Comparison of ENCODE assay signal across 22 mouse cellular contexts in genomic region chr13:113000090-113000489, GRCm38 (mm10). TPM values are rescaled to one million over a fixed set of nuclear protein-coding genes. Genes with fewer than 3 reads are reported as not detected.
A peak's percentile ranks its signal among the peaks of the same experiment; 100 is the strongest.
DNase-seq lines count a peak whose midpoint lies in the region; ATAC-seq and TF ChIP-seq lines count a peak whose summit lies in the region.
"Had no signal": no experiment of that assay in that cellular context is flagged by ENCODE, and none has a peak within 500 bp of the region (broad histone marks: within the 10 kb centered on the region; RNA-seq: fewer than 3 reads in every experiment).

No protein-coding gene starts in this region.

- H3K4me1 ChIP-seq in lung, embryonic 14.5 days (ENCODE audit: insufficient read depth): no peaks in the 10 kb centered on the region
- H3K4me1 ChIP-seq in midbrain, embryonic 11.5 days (ENCODE audit: control insufficient read depth, insufficient read depth, low read length): no peaks in the 10 kb centered on the region
- H3K4me1 ChIP-seq in midbrain, embryonic 16.5 days (ENCODE audit: control insufficient read depth, insufficient read depth, low read length): peaks cover 10% of the 10 kb centered on the region
- 0 out of 2 replicates have a peak, but pooled peaks cover 3% of the 10 kb centered on the region for H3K4me1 ChIP-seq in stomach, embryonic 15.5 days
- peaks cover 8% of the 10 kb centered on the region; the same call in 1 of the 2 replicates for H3K4me1 ChIP-seq in forebrain, embryonic 16.5 days (replicated peaks; ENCODE audit: control insufficient read depth, insufficient read depth, low read length)

- ATAC-seq in lung, embryonic 14.5 days (ENCODE audit: insufficient read depth): no peak
- ATAC-seq in midbrain, embryonic 11.5 days (ENCODE audit: low FRiP score): no peak
- ATAC-seq in midbrain, embryonic 16.5 days: no peak
- ATAC-seq in stomach, embryonic 15.5 days (ENCODE audit: insufficient read depth, low FRiP score, low read depth): peak; percentile 11; the same call in 1 of the 2 replicates
- no peak for ATAC-seq in megakaryocyte, adult 5-6 weeks (ENCODE audit: poor library complexity, severe bottlenecking)
- ATAC-seq in forebrain, embryonic 16.5 days: no peak
- ATAC-seq: forebrain, embryonic 15.5 days had no signal

- no peaks in the 10 kb centered on the region for H3K9me3 ChIP-seq in lung, embryonic 14.5 days (ENCODE audit: low read depth, low read length)
- no peaks in the 10 kb centered on the region for H3K9me3 ChIP-seq in midbrain, embryonic 11.5 days (ENCODE audit: control insufficient read depth, low read length)
- H3K9me3 ChIP-seq in midbrain, embryonic 16.5 days (replicated peaks; ENCODE audit: control insufficient read depth, low read length, poor library complexity, severe bottlenecking): no peaks in the 10 kb centered on the region
- H3K9me3 ChIP-seq in stomach, embryonic 15.5 days: no peaks in the 10 kb centered on the region
- no peaks in the 10 kb centered on the region for H3K9me3 ChIP-seq in forebrain, embryonic 16.5 days (ENCODE audit: control insufficient read depth, low read length)
- H3K9me3 ChIP-seq: embryonic facial prominence, embryonic 15.5 days; forebrain, embryonic 15.5 days; heart, embryonic 12.5 days; hindbrain, embryonic 10.5 days; hindbrain, embryonic 15.5 days had no signal

- H3K4me3 ChIP-seq in lung, embryonic 14.5 days (ENCODE audit: low read depth, low read length): no peak overlapping the region
- no peak overlapping the region for H3K4me3 ChIP-seq in midbrain, embryonic 11.5 days (ENCODE audit: low read depth, low read length)
- no peak overlapping the region for H3K4me3 ChIP-seq in midbrain, embryonic 16.5 days (ENCODE audit: low read depth, low read length)
- H3K4me3 ChIP-seq in stomach, embryonic 15.5 days (replicated peaks): no peak overlapping the region
- no peak overlapping the region for H3K4me3 ChIP-seq in forebrain, embryonic 16.5 days (replicated peaks; ENCODE audit: low read length)
- H3K4me3 ChIP-seq: embryonic facial prominence, embryonic 15.5 days; forebrain, embryonic 15.5 days; heart, embryonic 12.5 days; hindbrain, embryonic 10.5 days; hindbrain, embryonic 15.5 days had no signal

- TF ChIP-seq CTCF in lung, embryonic 14.5 days (IDR thresholded peaks at IDR 0.05; ENCODE audit: low read depth): no peak

- 65% methylated on average over 3 of the region's 3 CpGs for WGBS in lung, embryonic 14.5 days
- 91% methylated on average over 3 of the region's 3 CpGs for WGBS in midbrain, embryonic 11.5 days
- 89% methylated on average over 3 of the region's 3 CpGs for WGBS in midbrain, embryonic 16.5 days
- WGBS in stomach, embryonic 15.5 days: 64% methylated on average over 3 of the region's 3 CpGs
- whole genome bisulfite sequencing in forebrain, embryonic 16.5 days: 76% methylated on average over 3 of the region's 3 CpGs

- 0 out of 2 replicates have a peak overlapping the region, but pooled peaks have one; percentile 60 for H3K27ac ChIP-seq in lung, embryonic 14.5 days (ENCODE audit: low read depth)
- H3K27ac ChIP-seq in midbrain, embryonic 11.5 days (ENCODE audit: low read depth, low read length): no peak overlapping the region
- no peak overlapping the region for H3K27ac ChIP-seq in midbrain, embryonic 16.5 days (ENCODE audit: low read length)
- peak overlapping the region; percentile 83 for H3K27ac ChIP-seq in stomach, embryonic 15.5 days
- H3K27ac ChIP-seq in forebrain, embryonic 16.5 days (ENCODE audit: low read length): no peak overlapping the region
- H3K27ac ChIP-seq: embryonic facial prominence, embryonic 15.5 days; forebrain, embryonic 15.5 days; hindbrain, embryonic 10.5 days; hindbrain, embryonic 15.5 days had no signal

- no peak overlapping the region for H3K9ac ChIP-seq in lung, embryonic 14.5 days
- H3K9ac ChIP-seq in midbrain, embryonic 11.5 days (ENCODE audit: low read length): no peak overlapping the region
- H3K9ac ChIP-seq in midbrain, embryonic 16.5 days (ENCODE audit: low read depth, low read length): no peak overlapping the region
- no peak overlapping the region for H3K9ac ChIP-seq in stomach, embryonic 15.5 days
- no peak overlapping the region for H3K9ac ChIP-seq in forebrain, embryonic 16.5 days (replicated peaks; ENCODE audit: low read depth, low read length)
- H3K9ac ChIP-seq: embryonic facial prominence, embryonic 15.5 days; forebrain, embryonic 15.5 days; heart, embryonic 12.5 days; hindbrain, embryonic 15.5 days had no signal

- H3K36me3 ChIP-seq in lung, embryonic 14.5 days (ENCODE audit: insufficient read depth): no peaks in the 10 kb centered on the region
- H3K36me3 ChIP-seq in midbrain, embryonic 11.5 days (ENCODE audit: control insufficient read depth, insufficient read depth, low read length): no peaks in the 10 kb centered on the region
- no peaks in the 10 kb centered on the region for H3K36me3 ChIP-seq in midbrain, embryonic 16.5 days (ENCODE audit: control insufficient read depth, insufficient read depth, low read length)
- no peaks in the 10 kb centered on the region for H3K36me3 ChIP-seq in stomach, embryonic 15.5 days
- no peaks in the 10 kb centered on the region for H3K36me3 ChIP-seq in forebrain, embryonic 16.5 days (ENCODE audit: control insufficient read depth, insufficient read depth)
- H3K36me3 ChIP-seq: embryonic facial prominence, embryonic 15.5 days; forebrain, embryonic 15.5 days; heart, embryonic 12.5 days; hindbrain, embryonic 10.5 days; hindbrain, embryonic 15.5 days had no signal

- peaks cover 50% of the 10 kb centered on the region for H3K27me3 ChIP-seq in lung, embryonic 14.5 days (ENCODE audit: insufficient read depth, low read length)
- H3K27me3 ChIP-seq in midbrain, embryonic 11.5 days (ENCODE audit: control insufficient read depth, insufficient read depth, low read length): peaks cover 52% of the 10 kb centered on the region
- H3K27me3 ChIP-seq in midbrain, embryonic 16.5 days (ENCODE audit: control insufficient read depth, insufficient read depth, low read depth, low read length): peaks cover 43% of the 10 kb centered on the region
- H3K27me3 ChIP-seq in stomach, embryonic 15.5 days (replicated peaks): peaks cover 37% of the 10 kb centered on the region
- peaks cover 41% of the 10 kb centered on the region for H3K27me3 ChIP-seq in forebrain, embryonic 16.5 days (replicated peaks; ENCODE audit: control insufficient read depth, insufficient read depth, low read length)

- no peak for DNase-seq in lung, embryonic 14.5 days
- no peak for DNase-seq in lung, postnatal 10 days
- DNase-seq in midbrain, embryonic 11.5 days (ENCODE audit: low spot score, missing footprints): peak; percentile 81
- DNase-seq: adrenal gland, adult 8-10 months; adrenal gland, postnatal 36 days; cerebellum, adult 2 months; embryo, embryonic 11 days; gastrocnemius, postnatal 10 days; heart, adult 18-20 months had no signal

- 0 out of 2 replicates have a peak overlapping the region, but pooled peaks have one; percentile 18 for H3K4me2 ChIP-seq in lung, embryonic 14.5 days
- no peak overlapping the region for H3K4me2 ChIP-seq in midbrain, embryonic 11.5 days
- no peak overlapping the region for H3K4me2 ChIP-seq in midbrain, embryonic 16.5 days (ENCODE audit: low read length)
- H3K4me2 ChIP-seq in stomach, embryonic 15.5 days: peak overlapping the region; percentile 36; the same call in 1 of the 2 replicates
- no peak overlapping the region for H3K4me2 ChIP-seq in forebrain, embryonic 16.5 days (ENCODE audit: low read length)
- H3K4me2 ChIP-seq: forebrain, embryonic 15.5 days; heart, embryonic 12.5 days had no signal

RNA-seq across cellular contexts. Expression of gene Mcidas, which starts 6.4 kb away (rescaled TPM):
- 1.1 and 2.2 TPM in 2 replicates for polyA plus RNA-seq in lung, embryonic 14.5 days (2014; fragmentation: Nextera tagmentation; extraction: Ambion mirVana)
- polyA plus RNA-seq in midbrain, embryonic 11.5 days (2014; fragmentation: Nextera tagmentation; extraction: Ambion mirVana): 0.12 TPM in 2 replicates
- 0.53 and 0.57 TPM in 2 replicates for polyA plus RNA-seq in midbrain, embryonic 16.5 days (2015; fragmentation: Nextera tagmentation; extraction: Ambion mirVana)
- 0.21 and 0.35 TPM in 2 replicates for polyA plus RNA-seq in stomach, embryonic 15.5 days (2015; fragmentation: Nextera tagmentation; extraction: Ambion mirVana)
- not detected in 2 replicates for total RNA-seq in megakaryocyte, adult 5-6 weeks (2015)
- not detected in 2 replicates for total RNA-seq in megakaryocyte, adult 5-6 weeks (2017)
- 0.20 and 0.66 TPM in 2 replicates for polyA plus RNA-seq in forebrain, embryonic 16.5 days (2015; fragmentation: Nextera tagmentation; extraction: Ambion mirVana)
- total RNA-seq: adrenal gland, postnatal 36 days; ES-E14; gastrocnemius, postnatal 10 days; gastrocnemius, postnatal 4 days; heart, adult 18-20 months; heart, postnatal 25 days had no signal
- polyA plus RNA-seq: embryonic facial prominence, embryonic 11.5 days; heart, embryonic 12.5 days had no signal

RNA-seq across cellular contexts. Expression of gene Ccno, which starts 12.5 kb away (rescaled TPM):
- 5.2 and 5.8 TPM in 2 replicates for polyA plus RNA-seq in lung, embryonic 14.5 days (2014; fragmentation: Nextera tagmentation; extraction: Ambion mirVana)
- polyA plus RNA-seq in midbrain, embryonic 11.5 days (2014; fragmentation: Nextera tagmentation; extraction: Ambion mirVana): 0.39 and 0.68 TPM in 2 replicates
- polyA plus RNA-seq in midbrain, embryonic 16.5 days (2015; fragmentation: Nextera tagmentation; extraction: Ambion mirVana): 1.2 and 1.5 TPM in 2 replicates
- 0.50 and 0.67 TPM in 2 replicates for polyA plus RNA-seq in stomach, embryonic 15.5 days (2015; fragmentation: Nextera tagmentation; extraction: Ambion mirVana)
- 2.8 and 4.7 TPM in 2 replicates for total RNA-seq in megakaryocyte, adult 5-6 weeks (2015)
- total RNA-seq in megakaryocyte, adult 5-6 weeks (2017): 4.1 and 5.9 TPM in 2 replicates
- polyA plus RNA-seq in forebrain, embryonic 16.5 days (2015; fragmentation: Nextera tagmentation; extraction: Ambion mirVana): 0.51 and 1.4 TPM in 2 replicates

RNA-seq across cellular contexts. Expression of gene Cdc20b, which starts 34.8 kb away (rescaled TPM):
- polyA plus RNA-seq in lung, embryonic 14.5 days (2014; fragmentation: Nextera tagmentation; extraction: Ambion mirVana): 0.28 TPM in 1 of 2 replicates, not detected in the other
- not detected in 2 replicates for polyA plus RNA-seq in midbrain, embryonic 11.5 days (2014; fragmentation: Nextera tagmentation; extraction: Ambion mirVana)
- polyA plus RNA-seq in midbrain, embryonic 16.5 days (2015; fragmentation: Nextera tagmentation; extraction: Ambion mirVana): 0.51 and 0.55 TPM in 2 replicates
- not detected in 2 replicates for polyA plus RNA-seq in stomach, embryonic 15.5 days (2015; fragmentation: Nextera tagmentation; extraction: Ambion mirVana)
- total RNA-seq in megakaryocyte, adult 5-6 weeks (2015): not detected in 2 replicates
- not detected in 2 replicates for total RNA-seq in megakaryocyte, adult 5-6 weeks (2017)
- 0.33 TPM in 1 of 2 replicates, not detected in the other for polyA plus RNA-seq in forebrain, embryonic 16.5 days (2015; fragmentation: Nextera tagmentation; extraction: Ambion mirVana)
- total RNA-seq: adrenal gland, adult 8-10 months; adrenal gland, postnatal 36 days; gastrocnemius, postnatal 10 days; gastrocnemius, postnatal 4 days; heart, adult 18-20 months; heart, postnatal 25 days had no signal
- polyA plus RNA-seq: cerebellum, adult 2 months; embryonic facial prominence, embryonic 11.5 days; heart, embryonic 12.5 days had no signal

RNA-seq across cellular contexts. Expression of gene Gpx8, which starts 46.1 kb away (rescaled TPM):
- polyA plus RNA-seq in lung, embryonic 14.5 days (2014; fragmentation: Nextera tagmentation; extraction: Ambion mirVana): 159 and 170 TPM in 2 replicates
- polyA plus RNA-seq in midbrain, embryonic 11.5 days (2014; fragmentation: Nextera tagmentation; extraction: Ambion mirVana): 117 and 123 TPM in 2 replicates
- 38.4 and 40.5 TPM in 2 replicates for polyA plus RNA-seq in midbrain, embryonic 16.5 days (2015; fragmentation: Nextera tagmentation; extraction: Ambion mirVana)
- 137 and 143 TPM in 2 replicates for polyA plus RNA-seq in stomach, embryonic 15.5 days (2015; fragmentation: Nextera tagmentation; extraction: Ambion mirVana)
- total RNA-seq in megakaryocyte, adult 5-6 weeks (2015): 0.85 TPM in 1 of 2 replicates, not detected in the other
- 1.9 TPM in 1 of 2 replicates, not detected in the other for total RNA-seq in megakaryocyte, adult 5-6 weeks (2017)
- 39.0 and 44.8 TPM in 2 replicates for polyA plus RNA-seq in forebrain, embryonic 16.5 days (2015; fragmentation: Nextera tagmentation; extraction: Ambion mirVana)

Comparison
In these comparisons a context has a peak if more than half of its experiments do, and no peak if none do; other contexts are left out.
1. H3K27ac ChIP-seq: peak in lung, embryonic 14.5 days (single experiment) and stomach, embryonic 15.5 days (single experiment); none in midbrain, embryonic 11.5 days (single experiment), midbrain, embryonic 16.5 days (single experiment) and forebrain, embryonic 16.5 days (single experiment).
2. H3K4me2 ChIP-seq: peak in lung, embryonic 14.5 days (single experiment) and stomach, embryonic 15.5 days (single experiment); none in midbrain, embryonic 11.5 days (single experiment), midbrain, embryonic 16.5 days (single experiment) and forebrain, embryonic 16.5 days (single experiment).